Mouse (Mus musculus) splenic B cell, adult 2 months (primary cell): ENCODE results near the gene Samd4.
A peak's percentile ranks its signal among the peaks of the same experiment; 100 is the strongest.

Experiments used
- DNase-seq: peaks from one replicate; pipeline ENCODE4 v3.0.0-alpha.2; 2011; ENCODE audit warnings: low read depth, low spot score
- H3K27me3 ChIP-seq: 2 replicates; pipeline ENCODE4 v1.6.1; 2012; ENCODE audit warnings: mild to moderate bottlenecking, low read length, moderate library complexity, mixed read lengths; ENCODE audit not compliant: control insufficient read depth, poor library complexity, insufficient read depth, severe bottlenecking
- H3K36me3 ChIP-seq: 2 replicates; pipeline ENCODE4 v1.6.1; 2012; ENCODE audit warnings: mild to moderate bottlenecking, low read length, moderate library complexity, mixed read lengths; ENCODE audit not compliant: control insufficient read depth, poor library complexity, insufficient read depth, severe bottlenecking

Gene Samd4

GRCm38 (mm10) chr14:46980736-46981438 is 98.2 kb downstream of the Samd4 start:
- Histone ChIP-seq H3K27me3 (no peaks in the 10 kb centered on the region), H3K36me3 (no peaks in the 10 kb centered on the region)
- DNase-seq: no peak

GRCm38 (mm10) chr14:46982106-46982505 is 99.5 kb downstream of the Samd4 start:
- DNase-seq: no peak
- Histone ChIP-seq H3K27me3 (no peaks in the 10 kb centered on the region), H3K36me3 (no peaks in the 10 kb centered on the region)

- no peaks in the 10 kb centered on the region for H3K27me3 ChIP-seq
- DNase-seq: no peak
- H3K36me3 ChIP-seq: no peaks in the 10 kb centered on the region
Observed at GRCm38 (mm10) chr14:46984542-46985125, 102.0 kb downstream of the Samd4 start.

GRCm38 (mm10) chr14:46989694-46990093 is 107.0 kb downstream of the Samd4 start:
- no peak for DNase-seq
- Histone ChIP-seq H3K36me3 (no peaks in the 10 kb centered on the region), H3K27me3 (no peaks in the 10 kb centered on the region)

- H3K36me3 ChIP-seq: no peaks in the 10 kb centered on the region
- no peaks in the 10 kb centered on the region for H3K27me3 ChIP-seq
- DNase-seq: no peak
Observed at GRCm38 (mm10) chr14:46990450-46990849, 107.8 kb downstream of the Samd4 start.

- Histone ChIP-seq H3K36me3 (no peaks in the 10 kb centered on the region), H3K27me3 (no peaks in the 10 kb centered on the region)
- no peak for DNase-seq
Observed at GRCm38 (mm10) chr14:46994704-46995103, 112.0 kb downstream of the Samd4 start.

- DNase-seq: no peak
- H3K27me3 ChIP-seq: no peaks in the 10 kb centered on the region
- no peaks in the 10 kb centered on the region for H3K36me3 ChIP-seq
Observed at GRCm38 (mm10) chr14:46999321-47000025, 116.8 kb downstream of the Samd4 start.

GRCm38 (mm10) chr14:47000096-47000736 is 117.6 kb downstream of the Samd4 start:
- peak; percentile 2 for DNase-seq
- no peaks in the 10 kb centered on the region for H3K36me3 ChIP-seq
- no peaks in the 10 kb centered on the region for H3K27me3 ChIP-seq

GRCm38 (mm10) chr14:47000786-47001761 is 118.4 kb downstream of the Samd4 start:
- H3K27me3 ChIP-seq: no peaks in the 10 kb centered on the region
- no peak for DNase-seq
- no peaks in the 10 kb centered on the region for H3K36me3 ChIP-seq

GRCm38 (mm10) chr14:47004161-47004560 is 121.5 kb downstream of the Samd4 start:
- Histone ChIP-seq H3K27me3 (no peaks in the 10 kb centered on the region), H3K36me3 (no peaks in the 10 kb centered on the region)
- no peak for DNase-seq

- H3K36me3 ChIP-seq: no peaks in the 10 kb centered on the region
- DNase-seq: no peak
- no peaks in the 10 kb centered on the region for H3K27me3 ChIP-seq
Observed at GRCm38 (mm10) chr14:47011171-47012139, 128.8 kb downstream of the Samd4 start.

- no peaks in the 10 kb centered on the region for H3K36me3 ChIP-seq
- DNase-seq: no peak
- no peaks in the 10 kb centered on the region for H3K27me3 ChIP-seq
Observed at GRCm38 (mm10) chr14:47015618-47016017, 133.0 kb downstream of the Samd4 start.

GRCm38 (mm10) chr14:47017658-47018057 is 135.0 kb downstream of the Samd4 start:
- no peak for DNase-seq
- H3K36me3 ChIP-seq: no peaks in the 10 kb centered on the region
- H3K27me3 ChIP-seq: no peaks in the 10 kb centered on the region
